Mouse (Mus musculus) E14TG2a.4 (cell line): ENCODE measurements around the gene Efhd2.

ENCODE experiments used
- H3K27me3 ChIP-seq: 2 replicates; pipeline ENCODE4 v1.6.1; 2014; ENCODE audit warnings: low read length, control low read depth; ENCODE audit not compliant: insufficient read depth
- H3K36me3 ChIP-seq: 2 replicates; pipeline ENCODE4 v1.6.1; 2014; ENCODE audit warnings: low read length, control low read depth; ENCODE audit not compliant: insufficient read depth
- H3K4me1 ChIP-seq: replicated peaks from 2 replicates; pipeline ENCODE4 v1.6.1; 2014; ENCODE audit warnings: low read depth, low read length, control low read depth
- H3K4me3 ChIP-seq: replicated peaks from 2 replicates; pipeline ENCODE4 v1.5.1; 2014; ENCODE audit warnings: mild to moderate bottlenecking, low read length
- H3K9me3 ChIP-seq: 2 replicates; pipeline ENCODE4 v1.6.1; 2014; ENCODE audit warnings: low read length, control low read depth
- CTCF ChIP-seq: conservative IDR thresholded peaks from 2 replicates; pipeline ENCODE4 v1.5.1; 2014; ENCODE audit warnings: low read length
- NANOG ChIP-seq: IDR thresholded peaks from 2 replicates; pipeline ENCODE4 v1.6.1; 2014; ENCODE audit warnings: borderline replicate concordance, low read length, mixed read lengths
- POU5F1 ChIP-seq: IDR thresholded peaks from 2 replicates; pipeline ENCODE4 v1.6.1; 2014; ENCODE audit warnings: low read length, borderline replicate concordance

Efhd2 gene

DNA sequence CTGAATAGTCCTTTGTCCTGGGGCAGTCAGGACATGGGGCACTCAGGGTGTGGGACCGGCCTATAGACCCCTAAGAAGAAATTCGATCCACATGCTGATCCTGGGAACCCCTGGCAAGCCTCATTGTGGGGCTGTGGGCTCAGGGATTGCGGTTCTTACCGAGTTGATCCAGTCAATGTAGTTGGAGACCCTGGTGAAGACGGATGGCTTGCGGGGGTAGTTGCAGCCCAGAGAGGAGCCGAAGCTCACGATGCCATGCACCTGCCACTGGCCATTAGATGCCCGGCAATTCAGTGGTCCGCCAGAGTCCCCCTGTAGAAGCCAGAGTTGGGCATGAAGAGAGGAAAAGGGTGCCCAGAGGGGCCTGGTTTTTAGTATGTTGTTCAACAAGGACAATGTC lies 57.0 kb downstream of the Efhd2 start:
- H3K9me3 ChIP-seq, result no peaks in the 10 kb centered on the region
- peaks cover 45% of the 10 kb centered on the region for H3K4me1 ChIP-seq
- TF ChIP-seq POU5F1 (no peak), CTCF (no peak), NANOG (no peak)
- H3K4me3 ChIP-seq, result no peak overlapping the region
- H3K36me3 ChIP-seq, result peaks cover 32% of the 10 kb centered on the region
- H3K27me3 ChIP-seq, result peaks cover 8% of the 10 kb centered on the region

- Histone ChIP-seq H3K4me3 (no peak overlapping the region), H3K4me1 (peaks cover 38% of the 10 kb centered on the region), H3K27me3 (peaks cover 8% of the 10 kb centered on the region), H3K9me3 (no peaks in the 10 kb centered on the region), H3K36me3 (peaks cover 39% of the 10 kb centered on the region)
- TF ChIP-seq POU5F1, result no peak
- no peak for TF ChIP-seq CTCF
- no peak for TF ChIP-seq NANOG
These were observed 57.7 kb downstream of the Efhd2 start for GRCm38 (mm10) chr4:141816776-141817655.

DNA sequence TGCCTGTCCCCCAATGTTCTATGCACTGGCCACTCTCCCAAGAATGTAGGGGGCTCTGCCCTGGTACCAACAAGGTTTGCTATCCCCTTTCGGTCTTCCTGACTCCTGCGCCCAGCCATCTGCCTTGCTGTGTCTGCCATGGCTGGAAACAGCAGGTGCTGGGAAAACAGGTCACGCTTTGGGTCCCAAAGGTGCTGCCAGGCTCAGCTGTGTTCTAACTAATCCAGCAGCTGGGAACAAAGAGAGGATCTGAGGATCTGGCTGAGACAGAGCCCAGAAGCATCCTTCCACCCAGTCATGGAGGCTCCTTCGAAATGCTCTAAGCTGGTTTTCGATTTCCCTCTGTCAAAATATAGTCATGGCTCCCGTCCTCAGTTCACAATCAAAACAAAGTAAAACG lies 58.5 kb downstream of the Efhd2 start:
- Histone ChIP-seq H3K36me3 (peaks cover 46% of the 10 kb centered on the region), H3K4me3 (no peak overlapping the region), H3K4me1 (peaks cover 30% of the 10 kb centered on the region), H3K9me3 (no peaks in the 10 kb centered on the region), H3K27me3 (peaks cover 8% of the 10 kb centered on the region)
- no peak for TF ChIP-seq CTCF
- no peak for TF ChIP-seq NANOG
- no peak for TF ChIP-seq POU5F1

DNA sequence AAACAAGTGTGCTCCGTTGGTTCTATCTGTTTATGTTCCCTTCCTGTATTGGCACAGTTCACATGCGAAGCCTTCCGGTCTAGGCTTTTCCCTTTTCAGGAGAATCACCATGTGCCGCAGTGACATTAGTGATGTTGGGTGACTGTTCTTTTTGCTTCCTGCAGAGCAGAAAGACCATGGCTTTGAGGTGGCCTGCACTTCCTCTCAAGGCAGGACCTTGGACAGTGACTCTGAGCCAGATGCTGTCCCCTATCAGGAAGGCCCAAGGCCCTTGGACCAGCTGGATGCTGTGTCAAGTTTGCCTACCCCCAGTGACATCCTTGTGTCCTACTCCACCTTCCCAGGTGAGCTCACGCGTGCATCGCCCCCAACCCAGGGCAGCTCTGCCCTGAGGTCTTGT lies 63.3 kb downstream of the Efhd2 start:
- no peaks in the 10 kb centered on the region for H3K27me3 ChIP-seq
- no peaks in the 10 kb centered on the region for H3K4me1 ChIP-seq
- peaks cover 94% of the 10 kb centered on the region for H3K36me3 ChIP-seq
- no peak overlapping the region for H3K4me3 ChIP-seq
- TF ChIP-seq POU5F1 (no peak), NANOG (no peak), CTCF (no peak; the same call in 1 of the 2 replicates)
- no peaks in the 10 kb centered on the region for H3K9me3 ChIP-seq

DNA sequence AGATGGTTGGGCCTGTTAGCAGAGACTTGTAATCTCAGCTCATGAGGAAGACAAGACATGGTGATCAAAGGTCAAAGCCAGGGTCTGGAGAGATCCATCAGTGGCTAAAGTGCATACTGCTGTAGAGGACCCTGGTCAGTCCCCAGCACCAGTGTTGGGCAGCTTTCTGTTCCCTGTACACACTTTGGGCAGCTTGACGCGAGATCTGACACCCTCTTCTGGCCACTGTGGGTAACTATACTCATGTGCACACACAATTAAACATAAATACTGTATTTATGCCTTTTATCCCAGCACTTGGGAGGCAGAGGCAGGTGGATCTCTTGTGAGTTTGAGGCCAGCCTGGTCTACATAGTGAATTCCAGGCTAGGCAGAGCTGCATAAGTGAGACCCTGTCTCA lies 63.7 kb downstream of the Efhd2 start:
- Histone ChIP-seq H3K4me1 (no peaks in the 10 kb centered on the region), H3K4me3 (no peak overlapping the region), H3K36me3 (peaks cover 98% of the 10 kb centered on the region), H3K27me3 (no peaks in the 10 kb centered on the region), H3K9me3 (no peaks in the 10 kb centered on the region)
- TF ChIP-seq CTCF (peak; percentile 18), NANOG (no peak), POU5F1 (no peak)

DNA sequence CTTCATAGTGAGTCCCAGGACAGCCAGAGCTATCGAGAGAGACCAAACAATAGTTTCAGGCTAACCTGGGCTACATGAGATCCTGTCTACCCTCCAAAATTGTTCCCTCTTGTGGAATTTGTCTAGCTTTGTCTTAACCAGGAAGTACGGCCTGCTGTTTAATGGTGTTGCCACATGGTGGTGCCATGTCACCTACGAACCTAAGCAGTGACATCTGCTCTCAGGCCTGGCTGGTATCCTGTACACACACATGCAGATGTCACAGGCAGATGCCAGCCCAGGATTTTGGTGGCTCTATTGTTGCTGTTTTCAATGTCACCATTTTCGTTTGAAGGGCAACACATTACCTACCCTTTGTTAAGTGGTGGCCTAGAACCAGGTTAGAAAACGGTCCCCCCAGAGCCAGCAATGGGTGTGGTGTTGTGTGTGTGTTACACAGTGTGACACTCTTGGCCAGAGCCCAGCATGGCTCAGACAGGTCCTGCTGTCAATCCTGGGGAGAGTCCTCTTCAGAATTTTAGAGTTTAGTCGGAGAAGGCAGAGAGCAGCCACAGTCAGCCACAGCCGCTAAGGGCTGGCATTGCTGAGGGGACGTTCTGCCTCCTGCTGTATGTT lies 64.8 kb downstream of the Efhd2 start:
- TF ChIP-seq POU5F1, result no peak
- TF ChIP-seq CTCF, result peak; percentile 40
- peaks cover 99% of the 10 kb centered on the region for H3K36me3 ChIP-seq
- H3K9me3 ChIP-seq, result no peaks in the 10 kb centered on the region
- H3K27me3 ChIP-seq, result no peaks in the 10 kb centered on the region
- no peaks in the 10 kb centered on the region for H3K4me1 ChIP-seq
- H3K4me3 ChIP-seq, result no peak overlapping the region
